Mouse (Mus musculus): ENCODE measurements at regions not wholly inside any gene's neighbourhood (a gene's known extent, or its start where the extent isn't known, plus 50 kb on each side); places are given as distances from the start of the nearest gene placed in this dataset.

DNA sequence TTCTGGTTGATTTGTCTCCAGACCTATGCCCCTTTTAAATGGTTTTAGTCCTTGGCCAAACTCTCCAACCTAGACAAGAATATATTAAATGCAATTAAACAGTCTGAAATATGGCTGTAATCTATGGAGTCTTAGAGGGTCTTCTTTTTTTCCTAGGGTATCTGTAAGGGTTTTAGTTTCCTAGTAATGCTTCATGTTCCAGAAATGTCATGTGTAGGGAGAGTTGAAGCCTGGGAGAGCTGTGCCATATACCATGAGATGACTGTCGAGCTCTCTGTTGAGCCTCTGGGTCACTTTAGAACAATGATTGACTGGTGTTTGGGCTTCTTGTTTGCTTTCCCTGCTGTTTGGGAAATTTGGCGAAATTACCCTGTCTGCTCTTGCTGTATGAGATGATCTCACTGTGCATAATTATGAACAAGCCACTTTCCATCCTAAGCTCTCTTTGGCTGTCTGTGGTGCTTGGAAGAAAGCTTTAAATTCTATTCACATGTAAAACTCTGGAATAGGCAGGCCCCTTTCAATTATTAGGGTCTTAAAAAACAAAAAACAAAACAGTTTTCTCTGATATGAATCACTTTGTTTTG lies 74.9 kb upstream of the Pld5 start:
- Histone ChIP-seq H3K27me3 (ENCODE audit: insufficient read depth, low read length) (no peaks in the 10 kb centered on the region), H3K36me3 (ENCODE audit: insufficient read depth, low read length) (no peaks in the 10 kb centered on the region), H3K9me3 (ENCODE audit: low read length) (no peaks in the 10 kb centered on the region), H3K4me1 (ENCODE audit: insufficient read depth, low read length) (no peaks in the 10 kb centered on the region), H3K27ac (ENCODE audit: low read length) (no peak overlapping the region), H3K9ac (replicated peaks; ENCODE audit: low read length) (no peak overlapping the region), H3K4me3 (ENCODE audit: low read length) (no peak overlapping the region), H3K4me2 (replicated peaks; ENCODE audit: low read depth, low read length) (no peak overlapping the region)
- peak; percentile 63 for ATAC-seq (ENCODE audit: low FRiP score, low TSS enrichment)
- 34% methylated on average over 2 of the region's 2 CpGs for WGBS

DNA sequence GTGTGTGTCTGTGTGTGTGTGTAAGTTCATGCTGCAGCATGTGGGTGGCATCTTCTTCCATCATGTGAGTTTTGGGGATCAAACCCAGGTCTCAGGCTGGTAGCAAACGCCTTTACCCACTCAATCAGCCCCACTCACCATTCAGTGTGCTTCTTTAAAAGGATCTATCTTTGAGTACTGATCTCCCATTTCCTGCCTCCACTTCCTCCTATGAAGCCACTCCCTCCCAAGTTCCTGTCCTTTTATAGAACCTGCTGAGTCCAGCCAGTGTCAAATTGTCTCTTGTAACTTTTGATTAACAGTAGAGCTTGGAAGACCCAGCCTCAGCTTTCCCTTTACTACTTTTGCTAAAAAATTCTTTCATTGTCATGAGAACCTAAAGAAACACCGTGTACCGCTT lies 73.0 kb upstream of the Pld5 start:
- no peak overlapping the region for H3K27ac ChIP-seq (ENCODE audit: low read length)
- no peak for ATAC-seq (ENCODE audit: low FRiP score, low TSS enrichment)
- H3K9me3 ChIP-seq (ENCODE audit: low read length), result no peaks in the 10 kb centered on the region
- H3K4me1 ChIP-seq (ENCODE audit: insufficient read depth, low read length), result no peaks in the 10 kb centered on the region
- H3K4me3 ChIP-seq (ENCODE audit: low read length), result no peak overlapping the region
- no peak overlapping the region for H3K4me2 ChIP-seq (replicated peaks; ENCODE audit: low read depth, low read length)
- H3K27me3 ChIP-seq (ENCODE audit: insufficient read depth, low read length), result no peaks in the 10 kb centered on the region
- 83% methylated on average over 3 of the region's 3 CpGs for WGBS
- no peak overlapping the region for H3K9ac ChIP-seq (replicated peaks; ENCODE audit: low read length)
- no peaks in the 10 kb centered on the region for H3K36me3 ChIP-seq (ENCODE audit: insufficient read depth, low read length)

DNA sequence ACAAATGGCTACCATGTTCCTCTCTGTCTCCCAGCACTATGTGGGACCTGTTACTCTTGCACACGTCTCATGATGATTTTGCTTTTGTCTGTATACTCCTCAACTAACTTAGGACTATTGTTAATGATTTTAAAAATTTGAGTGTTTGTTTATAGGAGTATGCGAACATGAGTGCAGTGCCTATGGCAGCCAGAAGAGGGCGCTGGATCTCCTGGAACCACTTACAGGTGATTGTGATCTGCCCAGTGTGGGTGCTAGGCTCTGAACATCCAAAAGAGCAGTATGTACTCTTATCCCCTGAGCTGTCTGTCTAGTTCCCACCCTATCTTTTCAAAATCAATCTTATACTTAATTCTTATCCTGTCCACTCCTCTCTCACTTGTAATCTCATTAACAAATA lies 56.2 kb upstream of the Pld5 start:
- ATAC-seq (ENCODE audit: low FRiP score, low TSS enrichment), result no peak
- no peak overlapping the region for H3K4me3 ChIP-seq (ENCODE audit: low read length)
- H3K36me3 ChIP-seq (ENCODE audit: insufficient read depth, low read length), result no peaks in the 10 kb centered on the region
- no peak overlapping the region for H3K4me2 ChIP-seq (replicated peaks; ENCODE audit: low read depth, low read length)
- H3K9me3 ChIP-seq (ENCODE audit: low read length), result no peaks in the 10 kb centered on the region
- no peaks in the 10 kb centered on the region for H3K27me3 ChIP-seq (ENCODE audit: insufficient read depth, low read length)
- 73% methylated on average over 3 of the region's 3 CpGs for WGBS
- no peak overlapping the region for H3K9ac ChIP-seq (replicated peaks; ENCODE audit: low read length)
- H3K27ac ChIP-seq (ENCODE audit: low read length), result no peak overlapping the region
- H3K4me1 ChIP-seq (ENCODE audit: insufficient read depth, low read length), result no peaks in the 10 kb centered on the region
